13 mouse cellular contexts compared by ENCODE assay signal in the genomic region with DNA sequence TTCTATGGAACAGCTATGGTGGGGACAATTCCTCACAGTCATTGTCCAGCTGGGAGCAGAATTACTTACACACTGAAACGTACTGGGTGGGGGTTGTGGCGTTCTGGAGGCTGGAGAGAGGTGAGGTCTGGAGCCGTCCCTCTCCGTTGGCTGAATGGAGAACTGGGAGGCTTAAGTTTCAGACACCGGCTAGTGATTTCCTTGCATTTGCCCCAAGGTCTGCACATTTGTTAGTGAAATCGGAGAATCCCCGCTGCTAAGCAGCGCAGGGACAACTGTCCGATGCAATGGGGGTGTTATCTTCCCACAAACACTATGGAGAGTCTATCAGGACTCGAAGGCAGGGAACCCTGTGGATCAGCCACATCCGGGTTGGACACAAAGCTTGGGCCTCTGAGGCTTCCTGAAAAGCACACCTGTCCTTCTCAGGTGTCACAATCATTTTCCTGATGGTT.
A peak's percentile ranks its signal among the peaks of the same experiment; 100 is the strongest.
DNase-seq lines count a peak whose midpoint lies in the region; ATAC-seq lines count a peak whose summit lies in the region.
"Had no signal": no experiment of that assay in that cellular context is flagged by ENCODE, and none has a peak within 500 bp of the region (broad histone marks: within the 10 kb centered on the region; RNA-seq: fewer than 3 reads in every experiment).

No protein-coding gene starts in this region.

- no peak for ATAC-seq in hindbrain, embryonic 13.5 days (ENCODE audit: low FRiP score)
- ATAC-seq in neural tube, embryonic 11.5 days (ENCODE audit: insufficient read depth, low FRiP score, low TSS enrichment) = no peak
- ATAC-seq in embryonic facial prominence, embryonic 13.5 days (ENCODE audit: insufficient number of reproducible peaks, insufficient read depth, low FRiP score, low TSS enrichment, low read depth) = no peak
- ATAC-seq: liver, postnatal 0 days had no signal

- H3K9ac ChIP-seq in hindbrain, embryonic 13.5 days = no peak overlapping the region
- H3K9ac ChIP-seq in neural tube, embryonic 11.5 days (ENCODE audit: low read length) = no peak overlapping the region
- no peak overlapping the region for H3K9ac ChIP-seq in embryonic facial prominence, embryonic 13.5 days
- H3K9ac ChIP-seq: liver, postnatal 0 days; neural tube, embryonic 12.5 days had no signal

- peak overlapping the region; percentile 78 for H3K27ac ChIP-seq in hindbrain, embryonic 10.5 days
- no peak overlapping the region for H3K27ac ChIP-seq in hindbrain, embryonic 13.5 days
- no peak overlapping the region for H3K27ac ChIP-seq in neural tube, embryonic 11.5 days (ENCODE audit: low read depth, low read length)
- H3K27ac ChIP-seq in embryonic facial prominence, embryonic 13.5 days = peak overlapping the region; percentile 7; the same call in 1 of the 2 replicates
- H3K27ac ChIP-seq: macrophage; neural tube, embryonic 12.5 days had no signal

- no peaks in the 10 kb centered on the region for H3K36me3 ChIP-seq in hindbrain, embryonic 10.5 days
- no peaks in the 10 kb centered on the region for H3K36me3 ChIP-seq in hindbrain, embryonic 13.5 days
- no peaks in the 10 kb centered on the region for H3K36me3 ChIP-seq in neural tube, embryonic 11.5 days (ENCODE audit: control insufficient read depth, insufficient read depth, low read length)
- H3K36me3 ChIP-seq in embryonic facial prominence, embryonic 13.5 days = no peaks in the 10 kb centered on the region
- H3K36me3 ChIP-seq: neural tube, embryonic 12.5 days had no signal

- WGBS in hindbrain, embryonic 10.5 days = 39% methylated on average over 11 of the region's 11 CpGs
- WGBS in hindbrain, embryonic 13.5 days = 44% methylated on average over 11 of the region's 11 CpGs
- 37% methylated on average over 11 of the region's 11 CpGs for WGBS in neural tube, embryonic 11.5 days
- 14% methylated on average over 11 of the region's 11 CpGs for WGBS in embryonic facial prominence, embryonic 13.5 days

- H3K9me3 ChIP-seq in hindbrain, embryonic 10.5 days = no peaks in the 10 kb centered on the region
- H3K9me3 ChIP-seq in hindbrain, embryonic 13.5 days = no peaks in the 10 kb centered on the region
- H3K9me3 ChIP-seq in neural tube, embryonic 11.5 days (ENCODE audit: control insufficient read depth, low read length) = no peaks in the 10 kb centered on the region
- no peaks in the 10 kb centered on the region for H3K9me3 ChIP-seq in embryonic facial prominence, embryonic 13.5 days
- H3K9me3 ChIP-seq: neural tube, embryonic 12.5 days had no signal

- peaks cover 21% of the 10 kb centered on the region for H3K4me1 ChIP-seq in hindbrain, embryonic 10.5 days (replicated peaks)
- peaks cover 14% of the 10 kb centered on the region for H3K4me1 ChIP-seq in hindbrain, embryonic 13.5 days (replicated peaks)
- H3K4me1 ChIP-seq in neural tube, embryonic 11.5 days (ENCODE audit: control insufficient read depth, insufficient read depth, low read length) = peaks cover 4% of the 10 kb centered on the region
- peaks cover 9% of the 10 kb centered on the region for H3K4me1 ChIP-seq in embryonic facial prominence, embryonic 13.5 days

- peak; percentile 39 for DNase-seq in hindbrain, embryonic 10.5 days (ENCODE audit: low spot score)
- peak; percentile 50 for DNase-seq in neural tube, embryonic 11.5 days (ENCODE audit: low spot score)
- no peak for DNase-seq in neural tube, embryonic 10.5 days (ENCODE audit: extremely low spot score, low spot score)
- no peak for DNase-seq in layer of hippocampus, adult 9-11 months
- no peak for DNase-seq in thymus, postnatal 14 days
- DNase-seq: cerebellum, adult 11-12 months; liver, postnatal 0 days; thymus, postnatal 25 days had no signal

- peak overlapping the region; percentile 14; the same call in 1 of the 2 replicates for H3K4me3 ChIP-seq in hindbrain, embryonic 10.5 days
- no peak overlapping the region for H3K4me3 ChIP-seq in hindbrain, embryonic 13.5 days
- no peak overlapping the region for H3K4me3 ChIP-seq in neural tube, embryonic 11.5 days (ENCODE audit: low read depth, low read length)
- no peak overlapping the region for H3K4me3 ChIP-seq in embryonic facial prominence, embryonic 13.5 days
- H3K4me3 ChIP-seq: neural tube, embryonic 12.5 days had no signal

- no peak overlapping the region for H3K4me2 ChIP-seq in hindbrain, embryonic 13.5 days
- H3K4me2 ChIP-seq in neural tube, embryonic 11.5 days (ENCODE audit: low read depth) = no peak overlapping the region
- H3K4me2 ChIP-seq in embryonic facial prominence, embryonic 13.5 days = peak overlapping the region; percentile 22; the same call in 1 of the 2 replicates

- H3K27me3 ChIP-seq in hindbrain, embryonic 10.5 days (ENCODE audit: insufficient read depth, poor library complexity, severe bottlenecking) = peaks cover 3% of the 10 kb centered on the region; the same call in 1 of the 2 replicates
- H3K27me3 ChIP-seq in hindbrain, embryonic 13.5 days = 0 out of 2 replicates have a peak, but pooled peaks cover 2% of the 10 kb centered on the region
- H3K27me3 ChIP-seq in neural tube, embryonic 11.5 days (ENCODE audit: control insufficient read depth, insufficient read depth, low read length) = no peaks in the 10 kb centered on the region
- no peaks in the 10 kb centered on the region for H3K27me3 ChIP-seq in embryonic facial prominence, embryonic 13.5 days
- H3K27me3 ChIP-seq: neural tube, embryonic 12.5 days; Patski had no signal

Comparison
In these comparisons a context has a peak if more than half of its experiments do, and no peak if none do; other contexts are left out.
1. DNase-seq: peak in hindbrain, embryonic 10.5 days (single experiment) and neural tube, embryonic 11.5 days (single experiment); none in neural tube, embryonic 10.5 days (single experiment), layer of hippocampus, adult 9-11 months (single experiment) and thymus, postnatal 14 days (single experiment).
2. H3K27ac ChIP-seq: peak in hindbrain, embryonic 10.5 days (single experiment) and embryonic facial prominence, embryonic 13.5 days (single experiment); none in hindbrain, embryonic 13.5 days (single experiment) and neural tube, embryonic 11.5 days (single experiment).